Comparison of ENCODE assay signal across 23 mouse cellular contexts in genomic region chr10:102553941-102554340, GRCm38 (mm10).
"Had no signal": no experiment of that assay in that cellular context is flagged by ENCODE, and none has a peak within 500 bp of the region (broad histone marks: within the 10 kb centered on the region; RNA-seq: fewer than 3 reads in every experiment).

No protein-coding gene starts in this region.

- H3K4me1 ChIP-seq: limb, embryonic 12.5 days; liver, embryonic 12.5 days; liver, embryonic 15.5 days; lung, embryonic 15.5 days; midbrain, embryonic 12.5 days; midbrain, embryonic 15.5 days; neural tube, embryonic 12.5 days; neural tube, embryonic 15.5 days had no signal

- DNase-seq: kidney, postnatal 14 days; layer of hippocampus, postnatal 36 days; liver; lung, adult 18-20 months; lung, postnatal 10 days; lung, postnatal 4 days; right cerebral cortex, adult 18-20 months; right cerebral cortex, postnatal 14 days; right cerebral cortex, postnatal 4 days; thymus, adult 2 months; thymus, postnatal 14 days; thymus, postnatal 4 days had no signal

- H3K27me3 ChIP-seq: limb, embryonic 12.5 days; liver, embryonic 12.5 days; liver, embryonic 15.5 days; lung, embryonic 15.5 days; midbrain, embryonic 12.5 days; midbrain, embryonic 15.5 days; neural tube, embryonic 12.5 days; neural tube, embryonic 15.5 days had no signal

- H3K27ac ChIP-seq: left cerebral cortex, adult 2 months; limb, embryonic 12.5 days; liver, embryonic 12.5 days; liver, embryonic 15.5 days; lung, embryonic 15.5 days; midbrain, embryonic 12.5 days; midbrain, embryonic 15.5 days; neural tube, embryonic 12.5 days; neural tube, embryonic 15.5 days; stomach, postnatal 0 days had no signal

- H3K9me3 ChIP-seq: limb, embryonic 12.5 days; liver, embryonic 12.5 days; liver, embryonic 15.5 days; lung, embryonic 15.5 days; midbrain, embryonic 12.5 days; midbrain, embryonic 15.5 days; neural tube, embryonic 12.5 days; neural tube, embryonic 15.5 days had no signal

- ATAC-seq: intestine, embryonic 16.5 days; liver, embryonic 12.5 days; midbrain, embryonic 15.5 days had no signal

- H3K36me3 ChIP-seq: limb, embryonic 12.5 days; liver, embryonic 12.5 days; liver, embryonic 15.5 days; lung, embryonic 15.5 days; midbrain, embryonic 12.5 days; midbrain, embryonic 15.5 days; neural tube, embryonic 12.5 days; neural tube, embryonic 15.5 days had no signal

- H3K4me2 ChIP-seq: limb, embryonic 12.5 days; liver, embryonic 12.5 days; liver, embryonic 15.5 days; lung, embryonic 15.5 days; midbrain, embryonic 12.5 days; midbrain, embryonic 15.5 days; neural tube, embryonic 12.5 days; neural tube, embryonic 15.5 days had no signal

- H3K4me3 ChIP-seq: left cerebral cortex, adult 2 months; limb, embryonic 12.5 days; liver, embryonic 12.5 days; liver, embryonic 15.5 days; lung, embryonic 15.5 days; midbrain, embryonic 12.5 days; midbrain, embryonic 15.5 days; neural tube, embryonic 12.5 days; neural tube, embryonic 15.5 days had no signal

- H3K9ac ChIP-seq: limb, embryonic 12.5 days; liver, embryonic 12.5 days; liver, embryonic 15.5 days; lung, embryonic 15.5 days; midbrain, embryonic 12.5 days; midbrain, embryonic 15.5 days; neural tube, embryonic 12.5 days; neural tube, embryonic 15.5 days had no signal
